In genomic region chr5:20748856-20749255, GRCm38 (mm10) we compare ENCODE assay signal across 21 mouse cellular contexts.
DNase-seq lines count a peak whose midpoint lies in the region; ATAC-seq lines count a peak whose summit lies in the region.
"Had no signal": no experiment of that assay in that cellular context is flagged by ENCODE, and none has a peak within 500 bp of the region (broad histone marks: within the 10 kb centered on the region; RNA-seq: fewer than 3 reads in every experiment).

No protein-coding gene starts in this region.

- no peak overlapping the region for H3K27ac ChIP-seq in forebrain, embryonic 12.5 days
- no peak overlapping the region for H3K27ac ChIP-seq in forebrain, embryonic 15.5 days (replicated peaks)
- H3K27ac ChIP-seq in midbrain, embryonic 11.5 days (ENCODE audit: low read depth, low read length): no peak overlapping the region
- H3K27ac ChIP-seq in midbrain, embryonic 13.5 days: no peak overlapping the region
- H3K27ac ChIP-seq: embryonic facial prominence, embryonic 13.5 days; embryonic facial prominence, embryonic 15.5 days had no signal

- DNase-seq in midbrain, embryonic 11.5 days (ENCODE audit: low spot score, missing footprints): peak; percentile 57
- peak; percentile 4 for DNase-seq in thymus, postnatal 0 days (ENCODE audit: low spot score)
- no peak for DNase-seq in thymus, postnatal 36 days
- DNase-seq in gonadal fat pad, adult 2 months (ENCODE audit: low read depth): peak; percentile 52
- DNase-seq in cerebellum, adult 11 months: no peak
- DNase-seq: adrenal gland, adult 2 months; adrenal gland, postnatal 10 days; adrenal gland, postnatal 25 days; cerebellum, adult 18-20 months; cerebellum, adult 8-10 months; cerebellum, adult 9-11 months; cerebellum, postnatal 14 days; cerebellum, postnatal 36 days; embryo, embryonic 11 days had no signal

- H3K9me3 ChIP-seq in forebrain, embryonic 12.5 days: no peaks in the 10 kb centered on the region
- no peaks in the 10 kb centered on the region for H3K9me3 ChIP-seq in forebrain, embryonic 15.5 days
- H3K9me3 ChIP-seq in midbrain, embryonic 11.5 days (ENCODE audit: control insufficient read depth, low read length): no peaks in the 10 kb centered on the region
- no peaks in the 10 kb centered on the region for H3K9me3 ChIP-seq in midbrain, embryonic 13.5 days
- H3K9me3 ChIP-seq: embryonic facial prominence, embryonic 13.5 days; embryonic facial prominence, embryonic 15.5 days had no signal

- peaks cover 43% of the 10 kb centered on the region for H3K4me1 ChIP-seq in forebrain, embryonic 12.5 days
- H3K4me1 ChIP-seq in forebrain, embryonic 15.5 days: peaks cover 38% of the 10 kb centered on the region
- H3K4me1 ChIP-seq in midbrain, embryonic 11.5 days (ENCODE audit: control insufficient read depth, insufficient read depth, low read length): peaks cover 12% of the 10 kb centered on the region
- H3K4me1 ChIP-seq in midbrain, embryonic 13.5 days (replicated peaks): peaks cover 45% of the 10 kb centered on the region

- 86% methylated on average over 8 of the region's 8 CpGs for WGBS in forebrain, embryonic 12.5 days
- 82% methylated on average over 8 of the region's 8 CpGs for WGBS in forebrain, embryonic 15.5 days
- 93% methylated on average over 8 of the region's 8 CpGs for WGBS in midbrain, embryonic 11.5 days
- WGBS in midbrain, embryonic 13.5 days: 92% methylated on average over 8 of the region's 8 CpGs

- ATAC-seq in forebrain, embryonic 12.5 days (ENCODE audit: low FRiP score): 0 out of 2 replicates have a peak, but pooled peaks have one; percentile 12
- ATAC-seq in forebrain, embryonic 15.5 days (replicated peaks): no peak
- no peak for ATAC-seq in midbrain, embryonic 11.5 days (ENCODE audit: low FRiP score)
- ATAC-seq in midbrain, embryonic 13.5 days: no peak

- no peaks in the 10 kb centered on the region for H3K27me3 ChIP-seq in forebrain, embryonic 12.5 days
- H3K27me3 ChIP-seq in forebrain, embryonic 15.5 days: no peaks in the 10 kb centered on the region
- H3K27me3 ChIP-seq in midbrain, embryonic 11.5 days (ENCODE audit: control insufficient read depth, insufficient read depth, low read length): no peaks in the 10 kb centered on the region
- H3K27me3 ChIP-seq in midbrain, embryonic 13.5 days: no peaks in the 10 kb centered on the region
- H3K27me3 ChIP-seq: embryonic facial prominence, embryonic 13.5 days; embryonic facial prominence, embryonic 15.5 days had no signal

- no peak overlapping the region for H3K4me3 ChIP-seq in forebrain, embryonic 12.5 days (replicated peaks)
- no peak overlapping the region for H3K4me3 ChIP-seq in forebrain, embryonic 15.5 days
- no peak overlapping the region for H3K4me3 ChIP-seq in midbrain, embryonic 11.5 days (ENCODE audit: low read depth, low read length)
- H3K4me3 ChIP-seq in midbrain, embryonic 13.5 days (replicated peaks): no peak overlapping the region
- H3K4me3 ChIP-seq: embryonic facial prominence, embryonic 13.5 days; embryonic facial prominence, embryonic 15.5 days; erythroblast, embryonic 14.5 days had no signal

- H3K36me3 ChIP-seq in forebrain, embryonic 12.5 days (replicated peaks): no peaks in the 10 kb centered on the region
- H3K36me3 ChIP-seq in forebrain, embryonic 15.5 days: no peaks in the 10 kb centered on the region
- H3K36me3 ChIP-seq in midbrain, embryonic 11.5 days (ENCODE audit: control insufficient read depth, insufficient read depth, low read length): no peaks in the 10 kb centered on the region
- H3K36me3 ChIP-seq in midbrain, embryonic 13.5 days: no peaks in the 10 kb centered on the region
- H3K36me3 ChIP-seq: embryonic facial prominence, embryonic 13.5 days; embryonic facial prominence, embryonic 15.5 days had no signal

- H3K9ac ChIP-seq in forebrain, embryonic 12.5 days: no peak overlapping the region
- no peak overlapping the region for H3K9ac ChIP-seq in forebrain, embryonic 15.5 days (replicated peaks)
- no peak overlapping the region for H3K9ac ChIP-seq in midbrain, embryonic 11.5 days (ENCODE audit: low read length)
- no peak overlapping the region for H3K9ac ChIP-seq in midbrain, embryonic 13.5 days (replicated peaks)
- H3K9ac ChIP-seq: embryonic facial prominence, embryonic 13.5 days; embryonic facial prominence, embryonic 15.5 days; forebrain, postnatal 0 days had no signal

- no peak overlapping the region for H3K4me2 ChIP-seq in forebrain, embryonic 12.5 days
- no peak overlapping the region for H3K4me2 ChIP-seq in forebrain, embryonic 15.5 days (replicated peaks)
- no peak overlapping the region for H3K4me2 ChIP-seq in midbrain, embryonic 11.5 days
- no peak overlapping the region for H3K4me2 ChIP-seq in midbrain, embryonic 13.5 days (replicated peaks)
- H3K4me2 ChIP-seq: embryonic facial prominence, embryonic 13.5 days; embryonic facial prominence, embryonic 15.5 days had no signal

Comparison
In these comparisons a context has a peak if more than half of its experiments do, and no peak if none do; other contexts are left out.
1. DNase-seq: peak in midbrain, embryonic 11.5 days (single experiment), thymus, postnatal 0 days (single experiment) and gonadal fat pad, adult 2 months (single experiment); none in thymus, postnatal 36 days (0 of 2) and cerebellum, adult 11 months (single experiment).